Mouse (Mus musculus) liver, adult 2 months (tissue): ENCODE data around the gene Trim40.

Experiments used
- CTCF ChIP-seq: fragments of 200-500 bp; IDR thresholded peaks from 2 replicates; pipeline ENCODE4 v1.5.1; 2011; ENCODE audit warnings: low read depth, low read length, control low read depth
- POLR2A ChIP-seq: fragments of 200-500 bp; IDR thresholded peaks from 2 replicates; pipeline ENCODE4 v1.6.1; 2011; ENCODE audit warnings: low read length, control low read depth; ENCODE audit not compliant: insufficient read depth; ENCODE audit errors: extremely low read depth

DNA sequence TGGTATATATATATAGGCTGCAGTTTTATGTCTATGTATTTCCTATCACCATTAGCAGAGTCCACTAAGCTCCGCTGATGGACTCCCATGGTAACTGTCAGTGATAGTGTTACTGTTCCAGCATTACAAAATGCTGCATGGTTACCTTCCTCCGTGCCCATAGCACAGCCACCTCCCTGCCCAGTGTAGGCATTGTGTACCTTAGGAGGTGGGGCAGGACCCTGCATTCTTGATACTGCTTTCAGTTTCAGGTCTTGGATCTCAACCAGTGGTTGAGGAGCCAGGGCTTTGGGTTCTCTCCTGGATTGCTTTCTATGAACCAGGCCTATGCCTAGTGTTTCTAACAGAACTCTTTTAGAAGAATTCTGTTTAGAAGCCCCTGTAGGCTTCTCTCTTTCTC, 39.9 kb downstream of the Trim40 start:
- TF ChIP-seq CTCF (no peak), POLR2A (no peak)
